Mouse (Mus musculus): ENCODE results near the gene Cma1. TPM values are rescaled to one million over a fixed set of nuclear protein-coding genes. Genes with fewer than 3 reads are reported as not detected.
"Not testable (repeated sequence)": the region's sequence is repeated elsewhere in the genome, so short reads cannot be mapped to it uniquely, and the experiment has no call there.

Gene Cma1
- not detected in 2 replicates for polyA plus RNA-seq (2012; ENCODE audit: insufficient read depth, insufficient read length, missing spikeins)

DNA sequence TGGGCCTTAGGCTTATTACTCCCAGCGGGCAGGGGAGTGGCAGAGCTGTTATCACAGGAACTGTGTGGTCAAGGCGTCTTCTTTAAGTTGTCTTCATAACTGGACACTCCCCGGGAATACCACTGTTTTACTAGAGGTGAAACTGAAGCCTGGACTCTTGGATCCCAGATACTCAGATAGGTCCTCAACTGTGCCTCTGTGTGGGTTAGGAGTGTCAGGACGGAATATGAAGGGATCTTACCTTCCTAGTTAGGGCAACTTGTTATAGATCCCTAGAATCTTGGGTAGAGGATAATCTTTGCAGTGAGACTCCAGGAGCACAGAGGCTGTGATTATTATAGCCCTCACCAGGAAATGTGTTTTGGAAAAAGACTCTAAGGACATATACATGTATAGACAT is at the start of gene Cma1:
Gene Cma1, minus strand, starts transcription at position 101 of the 400 bp plus-strand sequence.
- no peak for TF ChIP-seq CTCF (IDR thresholded peaks at IDR 0.05; ENCODE audit: low read depth, low read length)
- no peak for TF ChIP-seq POLR2A (IDR thresholded peaks at IDR 0.05; ENCODE audit: borderline replicate concordance, low read depth, low read length)
- Histone ChIP-seq H3K4me3 (ENCODE audit: insufficient read depth, low read length) (no peak within 1 kb of the TSS), H3K4me1 (ENCODE audit: control insufficient read depth, insufficient read depth, low read length) (peaks cover 8% of the 10 kb centered on the region)

DNA sequence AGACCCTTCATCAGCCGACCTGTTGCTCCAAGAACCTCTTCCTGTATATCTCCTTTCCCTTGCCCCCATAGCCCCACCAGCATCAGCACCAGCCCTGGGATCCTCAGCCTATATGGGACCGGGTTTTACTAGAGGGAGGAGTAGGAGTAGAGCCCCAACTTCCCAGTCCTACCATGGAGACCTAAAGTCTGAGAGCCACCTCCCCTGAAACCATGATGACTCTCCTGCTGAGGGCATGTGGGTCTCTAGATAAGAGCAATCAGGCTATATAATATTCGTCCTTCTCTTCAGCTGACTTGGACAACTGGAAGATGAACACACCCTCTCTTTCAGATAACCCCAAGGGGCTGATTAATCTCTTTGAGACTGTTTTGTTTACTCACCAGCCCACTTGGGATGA is 43.0 kb upstream of the Cma1 start:
- not testable (repeated sequence) for H3K4me3 ChIP-seq (ENCODE audit: insufficient read depth, low read length); H3K27ac ChIP-seq (ENCODE audit: insufficient read depth, low read depth, low read length); H3K4me1 ChIP-seq (ENCODE audit: control insufficient read depth, insufficient read depth, low read length)

More for the DNA sequence above, at the start of gene Cma1:
- no peak within 1 kb of the TSS for H3K27ac ChIP-seq (ENCODE audit: insufficient read depth, low read depth, low read length)

- H3K27ac ChIP-seq (ENCODE audit: insufficient read depth, low read depth, low read length); H3K4me3 ChIP-seq (ENCODE audit: insufficient read depth, low read length); H3K4me1 ChIP-seq (ENCODE audit: control insufficient read depth, insufficient read depth, low read length): not testable (repeated sequence)
Measured at GRCm38 (mm10) chr14:55963900-55964299, 19.4 kb upstream of the Cma1 start.

GRCm38 (mm10) chr14:55963263-55963662 is 18.8 kb upstream of the Cma1 start:
- no peak overlapping the region for H3K4me3 ChIP-seq (ENCODE audit: insufficient read depth, low read length)

GRCm38 (mm10) chr14:55950346-55951030 is 6.0 kb upstream of the Cma1 start, which contains the start of gene Cma2:
Cma2 (plus strand) TSS chr14:55950980.
- TF ChIP-seq POLR2A (IDR thresholded peaks at IDR 0.05; ENCODE audit: borderline replicate concordance, low read depth, low read length) (no peak), CTCF (IDR thresholded peaks at IDR 0.05; ENCODE audit: low read depth, low read length) (no peak)
- Histone ChIP-seq H3K27ac (ENCODE audit: insufficient read depth, low read depth, low read length) (no peak within 1 kb of the TSS), H3K4me3 (ENCODE audit: insufficient read depth, low read length) (no peak within 1 kb of the TSS)

More at GRCm38 (mm10) chr14:55963263-55963662, 18.8 kb upstream of the Cma1 start:
- no peak for TF ChIP-seq POLR2A (IDR thresholded peaks at IDR 0.05; ENCODE audit: borderline replicate concordance, low read depth, low read length)
- no peak for TF ChIP-seq CTCF (IDR thresholded peaks at IDR 0.05; ENCODE audit: low read depth, low read length)
- H3K4me1 ChIP-seq (ENCODE audit: control insufficient read depth, insufficient read depth, low read length), result no peaks in the 10 kb centered on the region
- H3K27ac ChIP-seq (ENCODE audit: insufficient read depth, low read depth, low read length), result no peak overlapping the region

GRCm38 (mm10) chr14:55946269-55946969 is 1.9 kb upstream of the Cma1 start:
- no peak overlapping the region for H3K4me3 ChIP-seq (ENCODE audit: insufficient read depth, low read length)
- H3K27ac ChIP-seq (ENCODE audit: insufficient read depth, low read depth, low read length), result no peak overlapping the region
- TF ChIP-seq POLR2A (IDR thresholded peaks at IDR 0.05; ENCODE audit: borderline replicate concordance, low read depth, low read length) (no peak), CTCF (IDR thresholded peaks at IDR 0.05; ENCODE audit: low read depth, low read length) (no peak)
- H3K4me1 ChIP-seq (ENCODE audit: control insufficient read depth, insufficient read depth, low read length), result peaks cover 8% of the 10 kb centered on the region

More at GRCm38 (mm10) chr14:55950346-55951030, 6.0 kb upstream of the Cma1 start, which contains the start of gene Cma2:
- peaks cover 8% of the 10 kb centered on the region for H3K4me1 ChIP-seq (ENCODE audit: control insufficient read depth, insufficient read depth, low read length)

DNA sequence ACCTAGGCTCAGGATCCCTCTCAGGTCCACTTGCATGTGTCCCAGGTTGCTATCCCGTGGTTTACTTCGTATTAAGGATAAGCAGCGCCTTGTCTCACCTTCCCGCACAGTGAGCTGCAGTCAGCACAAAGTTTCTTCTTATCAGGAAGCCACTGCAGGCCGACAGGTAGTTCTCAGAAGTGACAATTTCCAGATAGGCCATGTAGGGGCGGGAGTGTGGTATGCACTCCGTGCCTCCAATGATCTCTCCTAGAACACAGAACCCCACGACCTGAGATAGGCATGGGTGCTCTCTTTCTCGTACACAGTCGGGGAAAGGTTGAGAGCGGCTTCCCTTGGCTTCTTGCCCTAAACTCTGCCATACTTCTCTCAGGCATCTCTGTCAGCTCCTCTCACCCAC is 874 bp downstream of the Cma1 start:
- H3K4me1 ChIP-seq (ENCODE audit: control insufficient read depth, insufficient read depth, low read length), result peaks cover 8% of the 10 kb centered on the region
- no peak for TF ChIP-seq CTCF (IDR thresholded peaks at IDR 0.05; ENCODE audit: low read depth, low read length)
- TF ChIP-seq POLR2A (IDR thresholded peaks at IDR 0.05; ENCODE audit: borderline replicate concordance, low read depth, low read length), result no peak
- no peak overlapping the region for H3K4me3 ChIP-seq (ENCODE audit: insufficient read depth, low read length)
- H3K27ac ChIP-seq (ENCODE audit: insufficient read depth, low read depth, low read length), result no peak overlapping the region

DNA sequence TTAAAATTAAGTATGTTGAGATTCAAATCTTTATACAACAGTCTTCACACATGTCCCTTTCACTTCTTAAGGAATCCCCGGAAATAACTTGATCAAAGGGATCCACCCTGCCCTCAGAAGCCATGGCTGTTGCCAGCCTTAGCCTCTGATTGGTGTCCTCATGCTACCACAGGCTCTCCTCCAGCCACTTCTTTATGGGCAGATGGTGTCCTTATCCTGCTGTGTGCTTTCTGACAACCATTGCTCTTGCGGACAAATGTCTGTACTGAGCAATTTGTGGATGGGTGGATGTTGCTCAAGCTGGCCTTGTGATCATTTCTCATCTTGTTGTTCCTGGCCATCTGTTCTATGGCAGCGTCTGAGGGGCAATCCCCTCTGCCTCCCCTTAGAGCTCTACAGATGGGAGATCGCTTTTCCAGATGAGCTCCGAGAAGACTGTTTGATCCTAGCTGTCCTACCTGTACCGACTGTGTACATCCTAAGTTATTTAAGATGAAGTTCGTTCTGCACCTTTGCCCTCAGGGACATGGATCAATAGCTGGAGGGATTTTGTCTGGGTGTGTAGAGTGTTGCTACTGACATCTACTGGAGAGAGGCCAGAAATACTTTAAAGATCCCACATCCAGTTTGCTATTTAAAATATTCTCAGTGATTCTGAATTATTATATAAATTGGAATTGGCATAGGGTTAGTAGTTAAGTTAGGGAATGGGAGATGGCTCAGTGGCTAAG is 4.2 kb downstream of the Cma1 start:
- no peak overlapping the region for H3K27ac ChIP-seq (ENCODE audit: insufficient read depth, low read depth, low read length)
- TF ChIP-seq CTCF (IDR thresholded peaks at IDR 0.05; ENCODE audit: low read depth, low read length), result no peak
- no peak for TF ChIP-seq POLR2A (IDR thresholded peaks at IDR 0.05; ENCODE audit: borderline replicate concordance, low read depth, low read length)
- H3K4me3 ChIP-seq (ENCODE audit: insufficient read depth, low read length), result no peak overlapping the region
- no peaks in the 10 kb centered on the region for H3K4me1 ChIP-seq (ENCODE audit: control insufficient read depth, insufficient read depth, low read length)

- TF ChIP-seq CTCF (IDR thresholded peaks at IDR 0.05; ENCODE audit: low read depth, low read length) (no peak), POLR2A (IDR thresholded peaks at IDR 0.05; ENCODE audit: borderline replicate concordance, low read depth, low read length) (no peak)
- no peak overlapping the region for H3K4me3 ChIP-seq (ENCODE audit: insufficient read depth, low read length)
- H3K27ac ChIP-seq (ENCODE audit: insufficient read depth, low read depth, low read length), result no peak overlapping the region
- no peaks in the 10 kb centered on the region for H3K4me1 ChIP-seq (ENCODE audit: control insufficient read depth, insufficient read depth, low read length)
Measured at GRCm38 (mm10) chr14:55933586-55933985, 10.9 kb downstream of the Cma1 start.
